Mouse (Mus musculus) heart, adult 8-10 months (tissue): ENCODE measurements around the gene Tcf3. TPM values are rescaled to one million over a fixed set of nuclear protein-coding genes. Genes with fewer than 3 reads are reported as not detected.

ENCODE experiments used
- DNase-seq: peaks from one replicate; pipeline ENCODE4 v3.0.0; 2022; ENCODE audit warnings: low spot score
- total RNA-seq, 4 experiments: library from RNA; stranded (reverse); gene quantifications; 2 replicates each; pipeline ENCODE4 v1.2.4; 2022

Gene Tcf3
- total RNA-seq, 4 experiments from 2014 or later = 15.8 to 18.0 (median 17.6) TPM

DNA sequence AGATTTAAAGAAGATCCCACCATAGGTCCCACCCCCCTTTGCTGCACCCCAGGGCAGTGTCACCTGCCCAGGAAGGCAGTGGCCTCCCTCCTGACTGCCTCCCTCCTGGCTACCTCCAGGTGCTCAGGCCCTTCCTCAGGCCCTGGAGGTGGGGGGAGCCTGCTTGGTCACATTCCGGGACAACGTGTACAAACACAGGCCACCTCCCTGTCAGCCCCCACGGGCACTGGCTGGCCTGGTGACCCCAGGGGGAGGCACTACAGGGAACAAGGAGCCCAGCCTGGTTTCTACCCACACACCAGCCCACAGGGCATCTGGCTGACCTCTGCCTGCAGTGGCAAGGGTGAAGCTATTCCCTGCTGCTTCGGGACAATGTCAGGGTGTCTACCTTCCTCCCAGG is 4.5 kb upstream of the Tcf3 start:
- DNase-seq = no peak

DNA sequence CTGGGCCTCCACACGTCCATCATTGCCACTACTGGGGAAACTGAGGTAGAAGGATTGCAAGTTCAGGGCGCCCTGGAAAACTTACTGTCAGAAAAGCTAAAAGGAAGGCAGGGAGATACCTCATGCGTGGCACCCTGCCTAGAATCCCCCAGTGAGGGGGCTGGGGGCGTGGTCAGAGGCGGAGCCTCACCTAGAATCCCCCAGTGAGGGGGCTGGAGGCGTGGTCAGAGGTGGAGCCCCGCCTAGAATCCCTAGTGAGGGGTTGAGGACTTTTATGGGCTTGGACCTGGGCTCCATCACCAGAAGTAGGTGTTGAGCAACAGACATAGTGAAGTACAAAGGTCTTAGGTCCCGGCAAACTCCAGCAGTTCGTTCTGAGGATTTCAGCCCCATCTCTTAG is 2.8 kb upstream of the Tcf3 start:
- no peak for DNase-seq

DNA sequence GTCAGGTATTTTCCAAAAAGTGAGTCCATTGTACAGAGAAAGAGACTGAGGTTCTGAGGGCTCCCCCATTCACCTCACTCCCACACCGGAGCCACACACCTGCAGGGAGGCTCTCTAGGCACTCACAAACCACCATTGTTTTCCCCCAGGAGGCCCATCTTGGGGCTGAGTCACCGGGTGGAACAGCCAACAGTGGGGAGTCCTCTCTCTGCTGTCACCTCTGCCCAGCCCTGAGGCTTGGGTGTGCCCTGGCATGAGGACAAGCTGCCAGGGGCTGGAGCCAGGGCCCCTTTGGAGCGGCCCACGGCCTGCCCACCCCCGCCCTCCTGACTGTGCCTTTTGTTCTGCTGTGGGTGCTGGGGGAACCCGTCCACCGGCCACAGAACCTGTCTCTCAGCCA is 2.3 kb upstream of the Tcf3 start:
- no peak for DNase-seq

DNA sequence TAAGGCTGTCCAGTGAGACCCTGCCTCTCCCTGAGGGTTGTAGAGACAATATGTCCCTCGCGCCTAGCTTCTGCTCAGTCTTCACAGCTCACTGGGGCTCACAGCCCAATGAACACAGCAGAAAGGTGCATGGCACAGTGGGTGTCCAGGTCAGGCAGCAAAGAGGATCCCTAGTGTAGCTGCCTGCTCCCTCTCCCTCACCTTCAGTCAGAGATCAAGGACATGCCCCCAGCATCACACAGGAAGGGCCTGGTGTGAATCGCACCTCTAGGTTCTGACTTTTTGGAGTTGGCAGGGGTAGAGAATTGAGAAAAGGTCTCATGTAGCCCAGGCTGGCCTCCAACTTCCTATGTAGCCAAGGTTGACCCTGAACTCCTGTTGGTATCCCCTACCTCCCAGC is 1.4 kb upstream of the Tcf3 start:
- DNase-seq = no peak

DNA sequence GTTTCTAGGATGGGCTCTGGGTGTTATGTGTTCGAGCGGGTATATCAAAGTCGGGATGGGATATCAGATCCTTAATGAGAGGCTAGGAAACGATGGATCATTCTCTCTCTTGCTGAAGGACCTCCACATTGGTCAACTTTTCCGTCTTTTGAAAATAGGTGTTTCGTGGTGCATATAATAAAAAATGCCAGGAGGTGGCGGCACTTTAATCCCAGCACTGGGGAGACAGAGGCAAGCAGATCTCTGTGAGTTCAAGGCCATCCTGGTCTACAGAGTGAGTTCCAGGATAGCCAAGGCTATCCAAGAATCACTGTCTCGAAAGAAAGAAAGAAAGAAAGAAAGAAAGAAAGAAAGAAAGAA is 766 bp upstream of the Tcf3 start:
- DNase-seq = no peak

DNA sequence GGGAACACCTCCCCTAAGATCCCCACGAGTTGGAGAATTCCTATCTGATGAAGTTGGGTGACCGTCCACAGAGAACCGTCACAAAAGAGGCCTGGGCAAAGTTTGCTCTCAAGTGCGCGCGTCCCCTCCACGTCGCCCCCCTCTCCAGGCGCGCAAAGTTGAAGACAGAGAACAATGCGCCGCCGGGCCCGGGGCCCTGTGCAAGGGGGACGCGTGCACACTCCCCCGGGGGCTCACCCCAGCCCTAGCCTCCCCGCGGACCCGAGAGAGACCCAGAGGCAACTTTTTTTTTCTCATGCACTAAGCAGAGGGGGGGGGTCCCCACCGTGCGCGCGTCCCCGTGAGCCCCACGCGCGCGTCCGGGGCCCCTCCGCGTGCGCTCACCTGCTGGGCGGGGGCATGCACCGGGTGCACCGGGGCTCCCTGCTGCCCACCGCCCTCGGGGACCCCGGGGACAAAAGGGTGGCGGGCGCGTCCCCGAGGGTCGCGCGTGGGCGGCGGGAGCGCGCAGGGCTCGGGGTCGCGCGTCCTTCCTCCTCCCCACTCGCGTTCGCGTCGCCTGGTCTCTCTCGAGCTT is 423 bp downstream of the Tcf3 start:
- no peak for DNase-seq

DNA sequence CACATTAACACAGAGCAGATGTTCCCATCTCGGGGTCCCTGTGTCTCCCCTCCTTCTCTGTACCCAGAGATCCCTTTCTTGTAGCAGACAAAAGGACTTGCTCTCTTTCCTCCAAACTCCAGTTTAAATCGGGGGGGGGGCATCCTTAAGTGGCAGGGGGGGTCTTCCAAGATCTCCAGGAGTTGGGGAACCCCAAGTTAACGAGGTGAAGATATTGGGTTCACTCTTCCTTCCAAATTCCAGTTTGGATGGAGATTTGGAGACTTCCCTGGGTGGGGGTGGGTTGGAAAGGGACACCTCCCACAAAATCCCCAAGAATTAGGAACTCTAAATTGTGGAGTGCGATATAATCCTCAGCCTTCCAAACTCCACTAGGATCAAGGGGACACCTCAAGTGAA is 1.1 kb downstream of the Tcf3 start:
- DNase-seq = no peak

DNA sequence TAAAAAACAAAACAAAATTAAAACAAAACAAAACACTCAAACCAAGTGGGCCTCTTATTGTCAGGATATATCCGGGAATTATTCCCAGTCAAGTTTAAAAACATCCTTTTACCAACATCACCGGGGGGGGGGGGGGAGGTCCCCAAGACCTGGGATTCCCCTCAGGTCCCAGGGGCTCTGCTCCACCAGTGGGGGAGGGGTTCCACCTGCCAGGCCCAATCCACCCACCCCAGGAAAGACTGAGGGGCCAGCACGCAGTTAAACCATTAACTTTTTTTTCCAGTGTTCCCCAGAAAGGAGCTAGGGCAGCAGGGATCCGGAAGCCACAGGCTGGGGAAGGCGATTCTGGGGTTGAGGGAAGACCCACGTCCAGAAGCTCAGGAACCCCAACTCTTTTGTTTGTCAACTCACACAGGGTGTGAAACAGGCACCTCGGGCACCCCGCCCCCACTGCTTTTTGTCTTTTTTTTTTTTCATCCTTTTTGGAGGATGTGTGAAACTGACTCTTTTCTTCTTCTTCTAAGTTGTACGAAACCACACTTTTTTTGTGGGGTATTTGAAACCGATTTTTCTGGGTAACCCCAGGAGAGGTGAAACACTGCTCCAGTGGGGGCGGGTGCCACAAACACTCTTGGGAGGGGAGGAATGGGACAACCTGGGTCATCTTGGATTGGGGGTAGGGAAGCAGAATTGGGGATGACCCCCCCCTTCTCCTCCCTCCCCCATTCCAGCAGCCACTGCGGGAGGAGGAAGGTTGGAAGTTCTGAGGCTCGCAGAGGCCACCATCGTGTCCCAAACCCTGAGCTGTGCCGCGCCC is 1.7 kb downstream of the Tcf3 start:
- DNase-seq = no peak

DNA sequence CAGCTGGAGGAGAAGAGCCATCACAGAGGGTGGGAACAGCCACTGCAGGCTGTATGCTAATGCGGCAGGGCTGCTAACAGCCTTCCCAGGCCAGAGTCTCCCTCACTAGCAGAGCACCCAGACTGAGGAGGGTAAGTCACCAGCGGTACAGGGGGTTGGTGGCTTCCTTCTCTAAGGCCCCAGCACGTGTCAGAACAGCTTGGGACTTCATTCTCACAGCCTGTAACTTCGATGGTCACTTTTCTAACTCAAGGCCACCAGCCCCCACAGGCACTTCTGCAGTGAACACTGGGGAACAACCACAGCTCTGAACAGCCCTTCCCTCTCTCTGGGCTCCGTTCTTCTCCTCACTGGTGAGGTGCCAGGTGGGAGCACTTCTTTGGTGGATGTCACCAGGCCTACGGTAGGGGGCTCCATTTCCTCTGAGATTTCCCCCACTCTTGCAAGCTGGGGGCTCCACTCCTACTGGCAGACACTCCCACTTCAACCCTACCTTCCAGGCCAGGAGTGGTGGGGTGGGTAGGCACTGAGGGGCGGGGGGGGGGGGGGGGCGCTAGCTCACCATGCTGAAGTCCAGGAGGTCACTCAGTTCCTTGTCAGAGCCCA is 3.0 kb downstream of the Tcf3 start:
- no peak for DNase-seq

DNA sequence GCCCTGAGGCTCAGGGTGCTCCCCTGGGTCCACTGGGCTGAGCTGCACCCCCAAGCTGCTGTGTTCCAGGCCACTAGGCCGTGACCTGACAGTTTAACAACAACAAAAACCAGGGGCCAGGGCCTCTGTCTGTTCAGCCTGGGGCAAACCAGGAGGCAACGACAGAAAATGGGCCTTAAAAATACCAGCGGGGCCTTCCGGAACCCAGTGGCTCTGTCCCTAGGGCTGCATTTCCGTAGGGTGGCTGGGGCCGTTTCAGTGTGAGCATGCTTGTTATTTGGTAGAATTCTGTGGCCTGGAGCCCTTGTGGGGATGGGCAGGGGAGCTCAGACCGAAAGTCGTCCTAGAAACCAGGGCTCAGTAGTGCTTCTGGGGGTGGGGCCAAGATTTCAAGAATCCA is 3.6 kb downstream of the Tcf3 start:
- no peak for DNase-seq

DNA sequence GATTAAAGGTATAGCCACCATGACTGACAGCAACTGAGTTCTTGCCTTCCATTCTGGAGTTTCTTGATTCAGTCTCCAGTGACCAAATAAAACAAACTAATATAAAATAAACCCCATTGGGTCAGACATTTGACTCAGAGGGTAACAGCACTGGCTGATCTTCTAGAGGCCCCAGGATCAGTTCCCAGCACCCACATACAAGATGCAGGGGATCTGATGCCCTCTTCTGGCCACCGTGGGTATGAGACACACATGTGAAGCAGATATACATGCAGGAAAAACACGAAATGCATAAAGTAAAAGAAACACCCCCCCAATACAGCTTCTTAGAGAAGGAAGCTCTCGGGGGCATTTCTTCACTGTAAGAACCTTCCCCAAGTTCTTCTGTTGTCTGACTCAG is 8.4 kb downstream of the Tcf3 start:
- DNase-seq = no peak

DNA sequence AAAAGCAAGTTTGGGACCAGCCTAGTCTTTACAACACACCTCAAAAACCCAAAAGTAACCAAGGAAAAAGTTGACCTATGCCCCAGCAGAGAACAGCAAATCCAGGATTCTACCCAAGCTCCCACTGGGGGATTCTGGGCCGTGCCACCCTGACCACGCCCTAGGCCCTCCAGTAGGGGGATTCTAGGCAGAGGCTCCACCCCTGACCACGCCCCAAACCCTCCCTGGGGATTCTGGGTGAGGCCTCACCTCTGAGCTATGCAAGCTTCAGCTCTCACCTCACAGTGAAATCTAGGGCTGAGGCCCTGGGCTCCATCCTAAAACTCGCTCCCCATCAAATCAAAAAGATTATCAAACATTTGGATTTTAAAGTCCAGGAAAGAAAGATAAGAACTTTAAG is 9.9 kb downstream of the Tcf3 start:
- no peak for DNase-seq

DNA sequence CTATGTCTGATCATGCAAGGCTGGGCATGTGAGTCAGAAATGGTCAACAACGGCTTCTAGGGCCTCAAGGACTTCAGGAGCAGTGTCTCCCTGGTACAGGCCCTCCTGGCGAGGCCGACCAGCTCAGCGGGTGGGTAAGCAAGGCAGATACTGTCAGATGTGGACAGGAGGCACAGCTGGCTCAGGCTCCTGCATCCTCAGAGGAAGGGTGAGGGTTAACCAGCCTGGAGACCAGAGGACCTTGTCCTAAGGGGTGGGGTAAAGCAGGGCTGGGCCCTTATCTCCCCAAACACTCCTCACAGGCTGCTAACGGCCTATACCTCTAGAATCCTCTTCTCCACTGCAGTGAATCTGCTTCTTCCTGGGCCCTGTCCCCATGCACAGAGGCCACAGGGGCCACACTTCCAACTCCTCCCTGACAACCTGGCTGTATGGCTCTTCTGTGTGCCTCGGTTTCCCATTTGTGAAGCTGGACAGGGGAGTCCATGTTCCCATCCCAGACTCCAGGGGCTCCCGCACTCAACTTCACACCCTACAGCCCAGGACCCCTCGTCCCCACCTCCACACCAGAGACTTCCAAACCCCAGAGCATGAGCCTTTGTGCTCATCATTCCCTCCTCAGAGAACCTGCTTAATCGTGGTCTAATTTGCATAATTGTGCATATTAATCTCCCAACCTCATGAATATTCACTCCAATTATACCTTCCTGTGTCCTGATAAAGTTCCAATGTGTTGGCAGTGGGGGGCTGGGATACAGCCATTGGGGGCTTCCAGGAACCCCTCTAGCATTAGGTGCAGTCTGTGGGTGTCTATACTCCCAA is 11.6 kb downstream of the Tcf3 start:
- DNase-seq = no peak

DNA sequence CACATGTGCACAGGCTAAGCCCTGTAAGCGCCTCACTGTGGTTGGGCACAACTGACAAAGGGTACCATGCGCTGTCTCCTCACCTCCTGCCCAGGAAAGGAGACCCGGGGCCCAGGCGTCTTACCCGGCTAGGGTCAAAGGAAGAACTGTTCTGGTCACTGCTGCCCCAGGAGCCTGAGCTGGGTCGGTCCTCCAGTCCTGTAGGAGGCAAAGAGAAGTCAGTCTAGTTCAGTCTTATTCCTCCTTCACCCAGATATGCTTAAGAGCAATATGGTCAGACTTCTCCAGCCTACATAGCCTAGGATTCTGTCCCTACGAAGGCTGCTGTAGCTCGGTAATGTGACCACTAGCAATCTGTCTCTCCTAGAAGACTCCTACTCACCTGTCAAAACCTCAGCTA is 12.2 kb downstream of the Tcf3 start:
- no peak for DNase-seq

DNA sequence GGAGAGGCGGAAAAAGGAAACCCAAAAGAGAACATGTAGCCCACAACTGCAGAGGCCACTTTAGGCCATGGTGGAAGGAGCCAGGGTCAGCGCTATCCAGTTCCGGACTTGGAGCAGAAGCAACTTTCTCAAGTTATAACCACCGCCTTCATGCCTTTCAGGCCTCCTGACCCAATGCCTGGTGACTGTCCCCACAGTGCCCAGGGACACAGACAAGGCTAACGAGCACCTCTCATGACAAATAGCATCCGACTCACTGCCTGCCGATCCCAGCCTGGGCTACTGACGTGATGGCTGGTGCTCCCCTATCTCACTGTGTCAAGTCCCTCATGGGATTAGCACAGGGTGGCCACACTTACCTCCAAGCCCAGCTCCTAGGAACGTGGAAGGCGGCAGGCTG is 12.7 kb downstream of the Tcf3 start:
- no peak for DNase-seq

DNA sequence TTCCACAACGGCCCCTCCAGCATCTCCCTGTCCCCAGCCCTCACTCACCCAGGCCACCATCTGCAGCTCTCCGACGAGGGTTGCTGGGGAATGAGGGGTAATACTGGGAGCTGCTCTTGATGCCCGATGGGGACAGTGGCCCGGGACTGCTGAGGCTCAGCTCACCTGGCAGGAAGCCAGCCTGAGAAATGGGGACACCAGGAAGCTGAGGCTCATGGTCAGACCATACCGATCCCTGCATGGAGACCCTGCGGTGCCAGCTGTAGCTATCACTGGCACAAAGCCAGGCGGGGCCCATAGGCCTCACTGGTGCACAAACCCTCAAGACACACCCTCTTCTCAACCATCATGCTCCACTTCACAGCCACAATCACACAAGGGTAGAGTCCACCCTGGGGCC is 14.0 kb downstream of the Tcf3 start:
- DNase-seq = no peak

DNA sequence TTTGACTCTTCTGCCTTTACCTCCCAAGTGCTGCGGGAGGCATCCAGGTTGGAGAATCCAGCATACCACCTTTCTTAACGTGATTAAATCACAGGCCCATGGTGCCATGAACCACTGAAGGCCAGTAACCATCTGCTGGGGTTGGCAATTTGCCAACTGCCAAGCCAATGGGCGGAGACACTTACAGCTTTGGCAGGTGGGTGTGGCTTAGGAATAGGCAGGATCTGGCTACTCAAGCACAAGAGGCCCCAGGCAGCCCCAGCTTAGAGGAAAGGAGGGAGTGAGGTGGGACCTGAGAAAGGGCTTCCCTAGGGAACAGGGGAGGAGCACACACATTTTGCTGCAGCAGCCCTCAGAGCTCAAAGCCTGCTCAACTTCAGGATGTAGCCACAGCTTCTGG is 15.1 kb downstream of the Tcf3 start:
- DNase-seq = no peak

DNA sequence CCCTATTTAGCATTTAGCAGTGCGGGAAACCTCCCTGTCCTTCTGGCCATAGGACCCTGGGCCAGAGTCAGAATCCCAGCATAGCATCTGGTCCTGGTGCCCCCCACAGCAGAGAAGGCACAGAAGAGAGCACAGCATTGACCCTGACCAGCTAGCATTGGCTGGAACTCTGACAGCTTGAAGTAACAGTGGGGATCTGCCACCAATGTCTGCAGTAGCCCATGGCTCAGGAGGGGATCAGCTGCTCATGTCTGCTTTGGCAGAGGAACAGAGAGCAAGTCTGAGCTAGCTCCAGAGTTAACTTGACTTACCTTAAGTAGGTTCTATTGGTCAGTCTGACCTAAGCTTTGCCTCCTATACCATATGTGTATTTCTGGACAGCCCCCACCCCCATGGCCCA is 15.6 kb downstream of the Tcf3 start:
- DNase-seq = no peak

DNA sequence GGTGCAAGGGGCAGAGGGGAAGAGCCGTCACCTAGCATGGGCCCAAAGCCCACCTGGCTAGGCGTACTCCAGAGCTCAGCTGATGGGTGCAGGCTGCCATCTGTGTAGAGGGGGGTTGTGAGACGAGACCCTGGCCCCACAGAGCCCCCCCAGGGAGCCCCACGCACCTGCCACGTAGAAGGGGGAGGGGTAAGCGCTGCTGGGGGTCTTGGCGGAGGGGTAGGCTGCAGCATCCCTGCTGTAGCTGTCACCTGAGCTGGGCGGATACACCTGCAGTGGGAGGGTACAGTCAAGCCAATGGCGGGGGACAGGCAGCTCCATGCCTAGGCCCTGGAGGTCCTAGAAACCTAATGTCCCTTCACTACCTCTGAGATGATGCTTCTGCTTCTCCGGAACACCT is 16.1 kb downstream of the Tcf3 start:
- DNase-seq = no peak

DNA sequence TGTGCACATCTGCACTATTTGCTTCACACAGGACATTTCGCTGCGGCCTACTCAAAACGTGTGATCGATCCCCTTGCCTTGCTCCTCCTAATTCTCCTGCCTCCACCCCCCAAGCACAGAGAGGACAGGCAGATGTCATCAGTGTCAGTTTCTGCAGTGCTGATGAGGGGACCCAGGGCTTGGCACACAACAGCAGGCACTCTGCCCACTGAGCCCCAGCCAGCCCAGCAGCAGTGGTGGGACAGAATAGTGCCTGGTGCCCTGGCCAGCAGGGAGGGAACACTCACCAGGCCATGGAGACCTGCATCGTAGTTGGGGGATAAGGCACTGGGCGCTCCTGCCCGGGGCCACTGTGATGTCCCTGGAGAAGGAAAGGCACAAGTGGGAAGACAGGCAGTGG is 17.9 kb downstream of the Tcf3 start:
- no peak for DNase-seq

DNA sequence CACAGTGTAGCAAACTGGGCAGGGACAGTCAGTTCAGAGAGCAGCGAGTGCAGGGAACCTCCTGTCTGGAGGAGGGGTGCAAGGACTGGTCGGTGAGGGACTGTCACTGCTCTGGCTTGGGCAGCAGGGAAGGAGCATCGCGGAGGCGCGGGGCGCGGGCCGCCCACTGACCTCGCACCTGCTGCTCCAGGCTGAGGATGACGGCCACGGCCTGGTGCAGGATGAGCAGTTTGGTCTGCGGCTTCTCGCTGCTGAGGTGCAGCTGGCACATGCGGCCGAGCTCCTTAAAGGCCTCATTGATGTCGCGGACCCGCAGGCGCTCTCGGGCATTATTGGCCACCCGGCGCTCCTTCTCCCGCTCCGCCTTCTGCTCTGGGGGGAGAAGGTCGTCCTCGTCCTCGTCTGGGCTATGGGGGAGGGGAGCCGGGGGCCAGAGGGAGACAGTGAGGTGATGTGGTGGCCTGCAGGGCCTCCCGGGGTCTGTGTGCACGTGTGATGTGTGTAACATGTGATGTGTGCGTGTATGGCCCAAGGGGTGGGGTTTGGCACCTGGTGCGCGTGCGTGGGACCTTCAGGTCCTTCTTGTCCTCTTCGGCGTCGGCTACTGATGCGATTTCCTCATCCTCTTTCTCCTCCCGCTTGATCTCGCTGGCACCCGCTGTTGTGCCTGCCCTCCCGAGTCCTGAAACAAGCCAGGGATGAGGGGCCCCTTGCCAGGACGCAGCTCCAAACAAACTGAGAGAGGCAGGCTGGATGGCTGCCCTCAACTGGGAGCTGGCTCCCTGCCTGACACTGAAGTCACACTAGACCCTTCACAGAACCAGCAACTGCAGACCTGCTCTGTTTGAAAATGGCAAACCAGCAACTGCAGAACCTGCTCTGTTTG is 20.5 kb downstream of the Tcf3 start:
- peak; percentile 63 for DNase-seq

DNA sequence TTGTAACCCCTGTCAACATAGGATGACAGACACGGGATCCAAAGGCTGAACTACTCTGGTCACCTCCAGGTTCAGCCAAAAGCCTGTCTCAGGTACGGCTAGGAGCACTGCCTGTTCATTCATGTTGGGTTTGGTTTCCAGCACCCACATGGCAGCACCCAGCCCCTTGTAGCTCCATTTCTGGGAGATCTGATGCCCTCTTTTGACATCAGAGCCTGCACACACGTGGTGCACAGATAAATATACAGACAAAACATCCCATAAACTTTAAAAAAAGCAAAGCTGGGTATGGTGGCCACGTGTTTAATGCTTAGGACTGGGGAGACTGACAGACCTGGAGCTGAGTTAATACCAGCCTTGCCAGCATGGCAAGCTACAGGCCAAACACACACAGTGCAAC is 25.5 kb downstream of the Tcf3 start:
- DNase-seq = no peak
